Mouse (Mus musculus): ENCODE data around the gene Evx2. TPM values are rescaled to one million over a fixed set of nuclear protein-coding genes. Genes with fewer than 3 reads are reported as not detected.

The Evx2 gene
- polyA plus RNA-seq, 1 experiment from 2014 or later, result 2.3 TPM

DNA sequence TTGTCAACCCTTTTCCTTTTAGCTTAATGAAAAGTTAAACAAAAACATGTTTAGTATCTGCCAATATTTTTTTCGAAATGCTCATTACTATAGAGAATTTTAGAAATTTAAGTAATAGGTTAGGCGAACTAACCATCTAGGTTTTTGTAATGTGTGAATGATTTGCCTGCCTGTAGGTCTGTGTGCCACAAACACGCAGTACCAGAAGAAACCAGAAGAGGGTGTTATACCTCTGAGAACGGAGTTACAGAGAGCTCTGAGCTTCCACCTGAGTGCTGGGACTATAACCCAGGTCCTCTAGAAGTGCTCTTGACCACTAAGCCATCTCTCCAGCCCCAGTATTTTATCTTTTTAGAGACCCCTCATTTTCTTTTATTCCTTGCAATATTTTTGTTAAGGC, 23.9 kb downstream of the Evx2 start:
- Histone ChIP-seq H3K27ac (no peak overlapping the region), H3K4me3 (no peak overlapping the region), H3K4me2 (replicated peaks) (no peak overlapping the region), H3K9me3 (peaks cover 3% of the 10 kb centered on the region; the same call in 1 of the 2 replicates), H3K36me3 (no peaks in the 10 kb centered on the region), H3K9ac (no peak overlapping the region), H3K4me1 (no peaks in the 10 kb centered on the region), H3K27me3 (no peaks in the 10 kb centered on the region)
- 65% methylated on average over 4 of the region's 4 CpGs for WGBS
- ATAC-seq (ENCODE audit: low FRiP score, low read depth), result no peak

DNA sequence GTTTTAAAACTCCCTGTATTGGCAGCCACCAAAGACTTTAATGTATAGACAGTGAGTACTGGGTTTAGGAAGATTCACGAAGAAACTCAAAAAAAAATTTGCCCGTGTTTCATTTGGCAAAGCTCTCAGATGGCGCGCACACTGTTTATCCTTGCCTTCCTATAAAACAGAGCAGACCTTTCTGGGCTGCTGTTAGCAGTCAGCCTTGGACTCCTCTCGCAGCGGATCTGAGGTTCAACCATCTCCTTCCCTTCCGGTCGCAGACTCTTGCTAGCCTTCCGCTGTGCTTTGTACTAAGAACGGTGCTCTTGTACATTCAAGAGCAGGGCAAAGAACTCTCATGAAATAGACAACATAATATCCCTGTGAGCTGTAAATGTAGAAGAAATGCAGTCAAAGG, 39.0 kb downstream of the Evx2 start:
- Histone ChIP-seq H3K9ac (0 out of 2 replicates have a peak overlapping the region, but pooled peaks have one; percentile 43), H3K4me1 (peaks cover 23% of the 10 kb centered on the region), H3K27ac (peak overlapping the region; percentile 90), H3K4me2 (replicated peaks) (peak overlapping the region; percentile 61), H3K4me3 (peak overlapping the region; percentile 25), H3K36me3 (no peaks in the 10 kb centered on the region), H3K27me3 (no peaks in the 10 kb centered on the region), H3K9me3 (no peaks in the 10 kb centered on the region)
- ATAC-seq (ENCODE audit: low FRiP score, low read depth), result peak; percentile 55
- WGBS, result 37% methylated on average over 10 of the region's 10 CpGs

DNA sequence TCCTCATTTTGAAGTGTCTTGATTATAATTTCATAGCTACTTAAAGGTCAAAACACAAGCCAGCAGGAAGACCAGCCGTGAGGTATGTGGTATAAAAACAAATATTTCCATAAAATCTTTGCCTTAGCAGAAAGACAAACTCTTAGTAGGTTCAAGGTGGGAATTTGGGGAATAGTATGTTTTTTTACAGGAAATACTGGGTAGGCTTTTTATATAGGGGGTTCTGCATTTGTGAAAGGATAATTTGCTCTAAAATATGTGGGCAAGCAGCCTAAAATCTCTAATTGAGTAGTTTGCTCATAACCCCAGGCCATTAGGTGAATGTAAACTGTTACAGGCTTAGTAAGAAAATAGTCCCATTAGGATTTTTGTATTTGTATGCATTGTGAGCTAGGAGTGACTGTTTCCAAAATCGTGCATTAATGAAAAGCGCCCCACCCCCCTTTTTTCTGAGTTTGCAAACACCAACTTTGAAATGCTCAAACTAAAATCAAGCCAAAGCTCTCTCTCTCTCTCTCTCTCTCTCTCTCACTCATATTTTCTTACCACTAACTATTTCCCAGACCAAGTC, 39.6 kb downstream of the Evx2 start:
- Histone ChIP-seq H3K9ac (no peak overlapping the region), H3K27ac (peak overlapping the region; percentile 90)
- ATAC-seq (ENCODE audit: low FRiP score, low read depth), result peak; percentile 77

DNA sequence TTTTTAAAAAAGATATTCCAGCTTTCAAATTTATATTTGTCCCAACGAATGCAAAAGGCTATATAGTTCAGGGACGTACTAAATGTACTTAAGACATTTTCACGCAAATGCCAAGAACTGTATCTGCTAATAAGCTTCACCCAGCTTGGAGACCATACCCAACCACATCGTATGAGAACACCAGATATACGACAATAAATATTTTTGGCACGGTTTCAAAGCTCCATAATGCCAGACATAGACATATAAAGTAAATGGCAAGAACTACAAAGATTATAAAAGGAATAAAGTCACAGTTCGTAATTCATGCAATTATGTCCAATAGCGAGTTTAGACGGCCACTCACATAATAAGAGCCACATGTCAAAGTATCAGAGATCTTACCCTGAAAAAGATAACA, 41.7 kb downstream of the Evx2 start:
- 26% methylated on average over 9 of the region's 9 CpGs for WGBS
- no peaks in the 10 kb centered on the region for H3K27me3 ChIP-seq
- no peak overlapping the region for H3K4me3 ChIP-seq
- ATAC-seq (ENCODE audit: low FRiP score, low read depth), result no peak
- H3K9me3 ChIP-seq, result no peaks in the 10 kb centered on the region
- no peaks in the 10 kb centered on the region for H3K36me3 ChIP-seq
- no peak overlapping the region for H3K27ac ChIP-seq
- peak overlapping the region; percentile 43 for H3K4me2 ChIP-seq (replicated peaks)
- H3K9ac ChIP-seq, result no peak overlapping the region
- H3K4me1 ChIP-seq, result peaks cover 23% of the 10 kb centered on the region

More for the DNA sequence above, 39.6 kb downstream of the Evx2 start:
- Histone ChIP-seq H3K4me1 (peaks cover 23% of the 10 kb centered on the region), H3K27me3 (no peaks in the 10 kb centered on the region), H3K4me2 (replicated peaks) (peak overlapping the region; percentile 61), H3K4me3 (peak overlapping the region; percentile 25), H3K36me3 (no peaks in the 10 kb centered on the region), H3K9me3 (no peaks in the 10 kb centered on the region)
- 36% methylated on average over 3 of the region's 3 CpGs for WGBS

DNA sequence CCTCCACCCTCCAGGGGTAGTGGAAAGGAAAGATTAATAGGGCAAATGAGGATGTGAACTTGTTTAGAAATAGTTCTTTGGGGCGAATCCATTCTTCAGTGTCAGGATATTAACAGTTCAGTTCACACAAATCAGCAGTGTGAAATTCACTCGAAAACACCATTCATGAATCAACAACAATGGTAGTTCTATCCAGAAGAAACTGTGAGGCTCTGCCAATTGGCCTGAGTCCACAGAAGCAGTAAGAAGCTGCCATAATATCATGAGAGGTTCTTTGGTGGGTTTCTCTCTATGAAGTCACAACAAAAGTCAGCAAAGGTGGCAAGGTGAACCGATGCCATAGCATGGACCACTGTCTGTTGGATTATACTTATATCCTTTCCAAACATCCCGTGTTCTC, 48.0 kb downstream of the Evx2 start:
- 92% methylated on average over 4 of the region's 4 CpGs for WGBS
- H3K4me2 ChIP-seq (replicated peaks), result no peak overlapping the region
- no peaks in the 10 kb centered on the region for H3K4me1 ChIP-seq
- H3K36me3 ChIP-seq, result no peaks in the 10 kb centered on the region
- peaks cover 7% of the 10 kb centered on the region; the same call in 1 of the 2 replicates for H3K9me3 ChIP-seq
- ATAC-seq (ENCODE audit: low FRiP score, low read depth), result no peak
- H3K27ac ChIP-seq, result no peak overlapping the region
- no peak overlapping the region for H3K9ac ChIP-seq
- no peak overlapping the region for H3K4me3 ChIP-seq
- no peaks in the 10 kb centered on the region for H3K27me3 ChIP-seq

DNA sequence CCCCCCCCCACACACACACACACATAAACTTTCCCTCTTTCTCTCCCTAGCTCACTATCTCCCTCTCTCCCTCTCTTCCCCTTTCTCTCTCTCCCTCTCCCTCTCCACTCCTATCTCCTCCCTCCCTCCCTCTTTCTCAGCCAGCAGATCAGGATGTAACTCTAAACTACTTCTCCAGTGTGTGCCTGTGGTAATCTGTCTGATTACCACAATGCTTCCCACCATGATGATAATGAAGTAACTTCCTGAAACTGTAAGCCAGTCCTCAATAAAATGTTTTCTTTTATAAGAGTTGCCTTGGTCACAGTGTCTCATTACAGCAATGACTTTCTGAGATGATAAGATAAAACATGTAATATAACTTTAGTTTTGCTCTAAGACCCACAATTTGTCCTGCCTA, 50.0 kb downstream of the Evx2 start:
- H3K27me3 ChIP-seq, result no peaks in the 10 kb centered on the region
- no peak overlapping the region for H3K27ac ChIP-seq
- H3K9ac ChIP-seq, result no peak overlapping the region
- H3K4me3 ChIP-seq, result no peak overlapping the region
- ATAC-seq (ENCODE audit: low FRiP score, low read depth), result no peak
- H3K36me3 ChIP-seq, result no peaks in the 10 kb centered on the region
- H3K4me1 ChIP-seq, result no peaks in the 10 kb centered on the region
- H3K9me3 ChIP-seq, result peaks cover 7% of the 10 kb centered on the region; the same call in 1 of the 2 replicates
- H3K4me2 ChIP-seq (replicated peaks), result no peak overlapping the region

DNA sequence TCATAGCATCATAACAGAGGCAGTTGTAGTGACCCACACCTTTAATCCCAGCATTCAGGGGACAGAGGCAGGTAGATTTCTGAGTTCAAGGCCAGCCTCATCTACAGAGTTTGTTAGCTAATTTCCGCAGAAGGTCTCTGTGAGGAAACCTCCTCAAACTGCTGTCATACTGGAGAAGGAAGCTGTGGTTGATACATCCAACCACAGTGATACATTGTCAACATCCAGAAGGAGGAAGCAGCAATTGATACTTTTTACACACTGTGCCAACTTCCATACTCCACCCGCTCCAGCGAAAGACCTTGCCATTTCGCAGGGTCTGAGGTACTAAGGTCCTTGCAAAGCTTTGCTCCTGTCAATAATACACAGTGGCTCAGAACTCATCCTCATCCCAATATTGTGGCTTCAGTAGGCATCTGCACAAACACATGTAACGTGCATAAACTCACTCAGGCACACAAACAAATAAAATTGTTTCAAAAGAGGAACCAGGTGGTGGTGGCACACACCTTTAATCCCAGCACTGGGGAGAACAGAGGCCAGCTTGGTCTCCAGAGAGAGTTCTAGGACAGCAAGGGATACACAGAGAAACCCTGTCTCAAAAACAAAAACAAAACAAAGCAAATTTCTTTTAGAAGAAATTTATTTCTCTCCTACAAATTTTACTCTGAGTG, 53.1 kb downstream of the Evx2 start:
- WGBS, result 86% methylated on average over 5 of the region's 5 CpGs
- Histone ChIP-seq H3K4me1 (0 out of 2 replicates have a peak, but pooled peaks cover 11% of the 10 kb centered on the region), H3K4me3 (no peak overlapping the region), H3K27me3 (no peaks in the 10 kb centered on the region), H3K36me3 (no peaks in the 10 kb centered on the region), H3K9me3 (0 out of 2 replicates have a peak, but pooled peaks cover under 1% of the 10 kb centered on the region), H3K4me2 (replicated peaks) (no peak overlapping the region), H3K9ac (no peak overlapping the region), H3K27ac (no peak overlapping the region)
- no peak for ATAC-seq (ENCODE audit: low FRiP score, low read depth)

DNA sequence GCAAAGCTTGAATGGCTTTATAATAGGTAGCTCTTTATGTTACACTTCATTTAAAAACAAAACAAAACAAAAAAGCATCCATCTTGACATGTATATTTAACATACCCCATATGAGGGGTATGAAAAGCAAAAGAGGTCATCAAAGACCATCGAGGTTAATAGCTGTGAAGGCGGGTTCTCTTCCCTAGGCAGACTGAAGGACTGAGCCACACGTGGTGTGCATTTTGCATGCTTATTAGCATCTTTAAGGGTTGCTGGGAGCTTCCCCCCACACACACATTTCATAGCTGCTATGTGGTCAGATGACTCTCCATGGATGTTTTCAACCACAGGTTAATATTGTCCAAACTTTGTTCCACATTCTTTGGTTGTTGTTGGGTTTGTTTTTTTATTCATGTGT, 55.3 kb downstream of the Evx2 start:
- 53% methylated on average over 3 of the region's 3 CpGs for WGBS
- H3K9ac ChIP-seq, result no peak overlapping the region

More for the DNA sequence above, 55.3 kb downstream of the Evx2 start:
- Histone ChIP-seq H3K27me3 (no peaks in the 10 kb centered on the region), H3K4me1 (0 out of 2 replicates have a peak, but pooled peaks cover 11% of the 10 kb centered on the region), H3K4me3 (no peak overlapping the region), H3K36me3 (no peaks in the 10 kb centered on the region), H3K9me3 (no peaks in the 10 kb centered on the region), H3K27ac (no peak overlapping the region), H3K4me2 (replicated peaks) (no peak overlapping the region)
- no peak for ATAC-seq (ENCODE audit: low FRiP score, low read depth)

Small RNA genes within 50 kb of the gene (microRNA-seq; reads per million reads assigned to microRNA genes)
- gene Gm44463, result not detected

Other genes with a start within 250 kb of the Evx2 start
- 53.2 and 55.4 TPM in 2 replicates for gene Lnpk, start 80.1 kb downstream of the Evx2 start, polyA plus RNA-seq (2015; fragmentation: Nextera tagmentation; extraction: Ambion mirVana)
- gene Hoxd13, start 8.8 kb upstream of the Evx2 start, polyA plus RNA-seq (2015; fragmentation: Nextera tagmentation; extraction: Ambion mirVana), result 48.5 and 55.5 TPM in 2 replicates
- gene Hoxd12, start 15.5 kb upstream of the Evx2 start, polyA plus RNA-seq (2015; fragmentation: Nextera tagmentation; extraction: Ambion mirVana), result 59.3 and 67.1 TPM in 2 replicates
- 19.1 TPM in 2 replicates for gene Hoxd11, start 20.0 kb upstream of the Evx2 start, polyA plus RNA-seq (2015; fragmentation: Nextera tagmentation; extraction: Ambion mirVana)
- gene Hoxd10, start 32.4 kb upstream of the Evx2 start, polyA plus RNA-seq (2015; fragmentation: Nextera tagmentation; extraction: Ambion mirVana), result 26.0 and 26.2 TPM in 2 replicates
- gene Hoxd9, start 38.2 kb upstream of the Evx2 start, polyA plus RNA-seq (2015; fragmentation: Nextera tagmentation; extraction: Ambion mirVana), result 10.7 and 10.9 TPM in 2 replicates
- gene Hoxd8, start 45.1 kb upstream of the Evx2 start, polyA plus RNA-seq (2015; fragmentation: Nextera tagmentation; extraction: Ambion mirVana), result 7.3 and 7.5 TPM in 2 replicates
- 0.84 and 0.88 TPM in 2 replicates for gene Hoxd3, start 52.4 kb upstream of the Evx2 start, polyA plus RNA-seq (2015; fragmentation: Nextera tagmentation; extraction: Ambion mirVana)
- gene Hoxd4, start 52.4 kb upstream of the Evx2 start, polyA plus RNA-seq (2015; fragmentation: Nextera tagmentation; extraction: Ambion mirVana), result 0.32 and 0.55 TPM in 2 replicates
- gene Gm28230, start 67.2 kb upstream of the Evx2 start, polyA plus RNA-seq (2015; fragmentation: Nextera tagmentation; extraction: Ambion mirVana), result 0.08 and 0.26 TPM in 2 replicates
- gene Hoxd1, start 103.4 kb upstream of the Evx2 start, polyA plus RNA-seq (2015; fragmentation: Nextera tagmentation; extraction: Ambion mirVana), result 0.61 and 0.69 TPM in 2 replicates
- 110 and 121 TPM in 2 replicates for gene Mtx2, start 166.2 kb upstream of the Evx2 start, polyA plus RNA-seq (2015; fragmentation: Nextera tagmentation; extraction: Ambion mirVana)

Data from limb, embryonic 13.5 days (tissue).